Mouse (Mus musculus): ENCODE measurements around the gene Cacnb4. TPM values are rescaled to one million over a fixed set of nuclear protein-coding genes. Genes with fewer than 3 reads are reported as not detected.

Gene Cacnb4
- polyA plus RNA-seq, 1 experiment from 2014 or later, result 1.0 TPM

GRCm38 (mm10) chr2:52603935-52604650, 72.5 kb downstream of the Cacnb4 start:
- Histone ChIP-seq H3K4me1 (replicated peaks) (peaks cover 8% of the 10 kb centered on the region; the same call in 1 of the 2 replicates), H3K36me3 (no peaks in the 10 kb centered on the region), H3K9ac (no peak overlapping the region), H3K4me2 (no peak overlapping the region), H3K4me3 (no peak overlapping the region), H3K27me3 (no peaks in the 10 kb centered on the region), H3K27ac (no peak overlapping the region), H3K9me3 (replicated peaks) (no peaks in the 10 kb centered on the region)
- WGBS, result 82% methylated on average over 11 of the region's 11 CpGs
- no peak for ATAC-seq (replicated peaks; ENCODE audit: insufficient number of reproducible peaks, insufficient read depth, low FRiP score, low read depth)

- no peak overlapping the region for H3K9ac ChIP-seq
- no peak; the same call in 1 of the 2 replicates for ATAC-seq (replicated peaks; ENCODE audit: insufficient number of reproducible peaks, insufficient read depth, low FRiP score, low read depth)
- peaks cover 8% of the 10 kb centered on the region; the same call in 1 of the 2 replicates for H3K4me1 ChIP-seq (replicated peaks)
- H3K4me3 ChIP-seq, result no peak overlapping the region
- no peaks in the 10 kb centered on the region for H3K36me3 ChIP-seq
- H3K4me2 ChIP-seq, result peak overlapping the region; percentile 26
- 20% methylated on average over 6 of the region's 6 CpGs for WGBS
- H3K27me3 ChIP-seq, result no peaks in the 10 kb centered on the region
- no peak overlapping the region for H3K27ac ChIP-seq
- H3K9me3 ChIP-seq (replicated peaks), result no peaks in the 10 kb centered on the region
Measured at GRCm38 (mm10) chr2:52603421-52603820, 73.2 kb downstream of the Cacnb4 start.

GRCm38 (mm10) chr2:52602921-52603320, 73.7 kb downstream of the Cacnb4 start:
- ATAC-seq (replicated peaks; ENCODE audit: insufficient number of reproducible peaks, insufficient read depth, low FRiP score, low read depth), result no peak
- no peak overlapping the region for H3K27ac ChIP-seq
- WGBS, result 87% methylated on average over 8 of the region's 8 CpGs

GRCm38 (mm10) chr2:52602228-52602627, 74.4 kb downstream of the Cacnb4 start:
- Histone ChIP-seq H3K9ac (no peak overlapping the region), H3K4me2 (no peak overlapping the region), H3K27ac (no peak overlapping the region), H3K4me1 (replicated peaks) (peaks cover 8% of the 10 kb centered on the region; the same call in 1 of the 2 replicates), H3K27me3 (no peaks in the 10 kb centered on the region), H3K36me3 (no peaks in the 10 kb centered on the region), H3K9me3 (replicated peaks) (no peaks in the 10 kb centered on the region), H3K4me3 (no peak overlapping the region)
- no peak for ATAC-seq (replicated peaks; ENCODE audit: insufficient number of reproducible peaks, insufficient read depth, low FRiP score, low read depth)
- 88% methylated on average over 2 of the region's 2 CpGs for WGBS

More at GRCm38 (mm10) chr2:52602921-52603320, 73.7 kb downstream of the Cacnb4 start:
- H3K4me2 ChIP-seq, result peak overlapping the region; percentile 26; the same call in 1 of the 2 replicates
- H3K27me3 ChIP-seq, result no peaks in the 10 kb centered on the region
- H3K9ac ChIP-seq, result no peak overlapping the region
- no peak overlapping the region for H3K4me3 ChIP-seq
- peaks cover 8% of the 10 kb centered on the region; the same call in 1 of the 2 replicates for H3K4me1 ChIP-seq (replicated peaks)
- H3K9me3 ChIP-seq (replicated peaks), result no peaks in the 10 kb centered on the region
- H3K36me3 ChIP-seq, result no peaks in the 10 kb centered on the region

GRCm38 (mm10) chr2:52597511-52597910, 79.1 kb downstream of the Cacnb4 start:
- H3K27ac ChIP-seq, result no peak overlapping the region
- no peaks in the 10 kb centered on the region for H3K4me1 ChIP-seq (replicated peaks)
- no peak for ATAC-seq (replicated peaks; ENCODE audit: insufficient number of reproducible peaks, insufficient read depth, low FRiP score, low read depth)
- H3K36me3 ChIP-seq, result no peaks in the 10 kb centered on the region
- H3K27me3 ChIP-seq, result no peaks in the 10 kb centered on the region
- no peak overlapping the region for H3K4me2 ChIP-seq
- no peak overlapping the region for H3K4me3 ChIP-seq
- H3K9me3 ChIP-seq (replicated peaks), result no peaks in the 10 kb centered on the region
- H3K9ac ChIP-seq, result no peak overlapping the region

- Histone ChIP-seq H3K36me3 (no peaks in the 10 kb centered on the region), H3K27me3 (no peaks in the 10 kb centered on the region), H3K9me3 (replicated peaks) (no peaks in the 10 kb centered on the region), H3K4me1 (replicated peaks) (peaks cover 14% of the 10 kb centered on the region), H3K27ac (no peak overlapping the region), H3K9ac (no peak overlapping the region), H3K4me3 (no peak overlapping the region), H3K4me2 (no peak overlapping the region)
- ATAC-seq (replicated peaks; ENCODE audit: insufficient number of reproducible peaks, insufficient read depth, low FRiP score, low read depth), result no peak
- WGBS, result 91% methylated on average over 8 of the region's 8 CpGs
Measured at GRCm38 (mm10) chr2:52593814-52594213, 82.8 kb downstream of the Cacnb4 start.

- no peak overlapping the region for H3K4me3 ChIP-seq
- peaks cover 14% of the 10 kb centered on the region for H3K4me1 ChIP-seq (replicated peaks)
- H3K4me2 ChIP-seq, result no peak overlapping the region
- 64% methylated on average over 5 of the region's 5 CpGs for WGBS
- H3K9ac ChIP-seq, result no peak overlapping the region
- H3K36me3 ChIP-seq, result no peaks in the 10 kb centered on the region
- no peaks in the 10 kb centered on the region for H3K9me3 ChIP-seq (replicated peaks)
- no peak for ATAC-seq (replicated peaks; ENCODE audit: insufficient number of reproducible peaks, insufficient read depth, low FRiP score, low read depth)
- H3K27me3 ChIP-seq, result no peaks in the 10 kb centered on the region
- H3K27ac ChIP-seq, result no peak overlapping the region
Measured at GRCm38 (mm10) chr2:52593260-52593659, 83.4 kb downstream of the Cacnb4 start.

GRCm38 (mm10) chr2:52590970-52591347, 85.7 kb downstream of the Cacnb4 start:
- Histone ChIP-seq H3K4me3 (peak overlapping the region; percentile 18), H3K36me3 (no peaks in the 10 kb centered on the region), H3K4me2 (peak overlapping the region; percentile 50), H3K4me1 (replicated peaks) (peaks cover 14% of the 10 kb centered on the region), H3K27me3 (no peaks in the 10 kb centered on the region), H3K9me3 (replicated peaks) (no peaks in the 10 kb centered on the region), H3K27ac (peak overlapping the region; percentile 76), H3K9ac (peak overlapping the region; percentile 16; the same call in 1 of the 2 replicates)
- WGBS, result 0% methylated on average over 5 of the region's 5 CpGs
- 0 out of 2 replicates have a peak, but pooled peaks have one; percentile 48 for ATAC-seq (replicated peaks; ENCODE audit: insufficient number of reproducible peaks, insufficient read depth, low FRiP score, low read depth)

- Histone ChIP-seq H3K4me2 (peak overlapping the region; percentile 50), H3K27me3 (no peaks in the 10 kb centered on the region), H3K4me1 (replicated peaks) (peaks cover 14% of the 10 kb centered on the region), H3K9me3 (replicated peaks) (no peaks in the 10 kb centered on the region), H3K27ac (peak overlapping the region; percentile 76), H3K4me3 (peak overlapping the region; percentile 18), H3K36me3 (no peaks in the 10 kb centered on the region), H3K9ac (peak overlapping the region; percentile 16; the same call in 1 of the 2 replicates)
- ATAC-seq (replicated peaks; ENCODE audit: insufficient number of reproducible peaks, insufficient read depth, low FRiP score, low read depth), result peak; percentile 47; the same call in 1 of the 2 replicates
- 46% methylated on average over 7 of the region's 7 CpGs for WGBS
Measured at GRCm38 (mm10) chr2:52590340-52590969, 86.2 kb downstream of the Cacnb4 start.

- WGBS, result 85% methylated on average over 4 of the region's 4 CpGs
- no peak overlapping the region for H3K4me3 ChIP-seq
- peak overlapping the region; percentile 76; the same call in 1 of the 2 replicates for H3K27ac ChIP-seq
- no peaks in the 10 kb centered on the region for H3K36me3 ChIP-seq
- peaks cover 14% of the 10 kb centered on the region for H3K4me1 ChIP-seq (replicated peaks)
- H3K9me3 ChIP-seq (replicated peaks), result no peaks in the 10 kb centered on the region
- no peak overlapping the region for H3K4me2 ChIP-seq
- ATAC-seq (replicated peaks; ENCODE audit: insufficient number of reproducible peaks, insufficient read depth, low FRiP score, low read depth), result no peak
- no peaks in the 10 kb centered on the region for H3K27me3 ChIP-seq
- no peak overlapping the region for H3K9ac ChIP-seq
Measured at GRCm38 (mm10) chr2:52589514-52589913, 87.1 kb downstream of the Cacnb4 start.

GRCm38 (mm10) chr2:52585384-52585783, 91.2 kb downstream of the Cacnb4 start:
- Histone ChIP-seq H3K9me3 (replicated peaks) (no peaks in the 10 kb centered on the region), H3K4me1 (replicated peaks) (peaks cover 7% of the 10 kb centered on the region), H3K9ac (no peak overlapping the region), H3K4me2 (no peak overlapping the region), H3K4me3 (no peak overlapping the region), H3K36me3 (no peaks in the 10 kb centered on the region), H3K27ac (no peak overlapping the region), H3K27me3 (no peaks in the 10 kb centered on the region)
- 54% methylated on average over 4 of the region's 4 CpGs for WGBS
- ATAC-seq (replicated peaks; ENCODE audit: insufficient number of reproducible peaks, insufficient read depth, low FRiP score, low read depth), result no peak

Data from heart, embryonic 15.5 days (tissue).